Mouse (Mus musculus) liver, embryonic 15.5 days (tissue): ENCODE data around the gene Ltbp3. TPM values are rescaled to one million over a fixed set of nuclear protein-coding genes. Genes with fewer than 3 reads are reported as not detected.

Experiments used
- ATAC-seq: fragments of 200-750 bp; cut with Nextera tagmentation; 2 replicates; pipeline ENCODE4 v1.8.0; 2017; ENCODE audit warnings: moderate number of reproducible peaks, mild to moderate bottlenecking, moderate library complexity; ENCODE audit not compliant: insufficient read depth
- H3K27ac ChIP-seq: fragments of 300-500 bp; sonication (generic); replicated peaks from 2 replicates; pipeline ENCODE4 v1.5.1; 2015; ENCODE audit warnings: mild to moderate bottlenecking, inconsistent platforms
- H3K27me3 ChIP-seq: fragments of 300-500 bp; sonication (generic); 2 replicates; pipeline ENCODE4 v1.6.1; 2015; ENCODE audit warnings: mild to moderate bottlenecking, inconsistent platforms
- H3K36me3 ChIP-seq: fragments of 300-500 bp; sonication (generic); replicated peaks from 2 replicates; pipeline ENCODE4 v1.6.1; 2015; ENCODE audit warnings: moderate library complexity, mild to moderate bottlenecking, inconsistent platforms
- H3K4me1 ChIP-seq: fragments of 300-500 bp; sonication (generic); replicated peaks from 2 replicates; pipeline ENCODE4 v1.6.1; 2015; ENCODE audit warnings: inconsistent platforms
- H3K4me2 ChIP-seq: fragments of 300-500 bp; sonication (generic); 2 replicates; pipeline ENCODE4 v1.6.1; 2015; ENCODE audit warnings: moderate library complexity, mild to moderate bottlenecking, inconsistent platforms
- H3K4me3 ChIP-seq: fragments of 300-500 bp; sonication (generic); replicated peaks from 2 replicates; pipeline ENCODE4 v1.5.1; 2015; ENCODE audit warnings: mild to moderate bottlenecking, inconsistent platforms
- H3K9ac ChIP-seq: fragments of 300-500 bp; sonication (generic); 2 replicates; pipeline ENCODE4 v1.6.1; 2015; ENCODE audit warnings: moderate library complexity, mild to moderate bottlenecking, inconsistent platforms
- H3K9me3 ChIP-seq: fragments of 300-500 bp; sonication (generic); replicated peaks from 2 replicates; pipeline ENCODE4 v1.6.1; 2016; ENCODE audit warnings: inconsistent platforms
- WGBS: fragments of 180-500 bp; shearing (Covaris S2); methylation state at CpG from one replicate; pipeline ENCODE4 v1.1.7; 2015; ENCODE audit warnings: mixed read lengths; ENCODE audit not compliant: insufficient replicate concordance; 5-methylcytosine and 5-hydroxymethylcytosine counted together
- polyA plus RNA-seq: library from polyadenylated mRNA; unstranded; fragments of >200 nt; fragmentation: Nextera tagmentation; extraction: Ambion mirVana; gene quantifications from 2 replicates; pipeline ENCODE4 v1.2.1, GENCODE M21; 2015

Ltbp3 gene
- 1.2 and 3.4 TPM in 2 replicates for polyA plus RNA-seq

- no peak for ATAC-seq
- Histone ChIP-seq H3K27ac (no peak within 1 kb of the TSS), H3K4me3 (peak within 1 kb of the TSS; percentile 48), H3K4me1 (peaks cover 15% of the 10 kb centered on the region), H3K4me2 (peak within 1 kb of the TSS; percentile 69), H3K27me3 (peaks cover 94% of the 10 kb centered on the region), H3K9ac (peak within 1 kb of the TSS; percentile 27; the same call in 1 of the 2 replicates), H3K9me3 (no peaks in the 10 kb centered on the region), H3K36me3 (no peaks in the 10 kb centered on the region)
- 43% methylated on average over 14 of the region's 14 CpGs for WGBS
These were observed at the start of gene Ltbp3 for GRCm38 (mm10) chr19:5740320-5741317. Gene Ltbp3 (plus strand): TSS chr19:5740904.

- H3K9me3 ChIP-seq = no peaks in the 10 kb centered on the region
- H3K4me3 ChIP-seq = peak overlapping the region; percentile 84
- peak overlapping the region; percentile 99 for H3K4me2 ChIP-seq
- 49% methylated on average over 5 of the region's 5 CpGs for WGBS
- H3K36me3 ChIP-seq = peaks cover 62% of the 10 kb centered on the region
- H3K9ac ChIP-seq = peak overlapping the region; percentile 90; the same call in 1 of the 2 replicates
- H3K27me3 ChIP-seq = no peaks in the 10 kb centered on the region
- peak overlapping the region; percentile 95 for H3K27ac ChIP-seq
- H3K4me1 ChIP-seq = peaks cover 65% of the 10 kb centered on the region
- no peak for ATAC-seq
These were observed 49.1 kb upstream of the Ltbp3 start for GRCm38 (mm10) chr19:5691601-5692000.

GRCm38 (mm10) chr19:5692086-5692912, 48.4 kb upstream of the Ltbp3 start:
- peak overlapping the region; percentile 99 for H3K4me2 ChIP-seq
- peak overlapping the region; percentile 95 for H3K27ac ChIP-seq
- ATAC-seq = no peak
- no peaks in the 10 kb centered on the region for H3K9me3 ChIP-seq
- no peaks in the 10 kb centered on the region for H3K27me3 ChIP-seq
- peaks cover 58% of the 10 kb centered on the region for H3K4me1 ChIP-seq
- H3K36me3 ChIP-seq = peaks cover 67% of the 10 kb centered on the region
- peak overlapping the region; percentile 84 for H3K4me3 ChIP-seq
- WGBS = 38% methylated on average over 10 of the region's 10 CpGs
- peak overlapping the region; percentile 90; the same call in 1 of the 2 replicates for H3K9ac ChIP-seq

- Histone ChIP-seq H3K4me3 (peak overlapping the region; percentile 84), H3K9ac (peak overlapping the region; percentile 90; the same call in 1 of the 2 replicates), H3K27ac (peak overlapping the region; percentile 95), H3K9me3 (no peaks in the 10 kb centered on the region), H3K36me3 (peaks cover 73% of the 10 kb centered on the region), H3K4me1 (peaks cover 52% of the 10 kb centered on the region), H3K4me2 (peak overlapping the region; percentile 99), H3K27me3 (no peaks in the 10 kb centered on the region)
- no peak for ATAC-seq
- 58% methylated on average over 10 of the region's 10 CpGs for WGBS
These were observed 47.7 kb upstream of the Ltbp3 start for GRCm38 (mm10) chr19:5692913-5693396.

- H3K27me3 ChIP-seq = no peaks in the 10 kb centered on the region
- no peaks in the 10 kb centered on the region for H3K9me3 ChIP-seq
- peaks cover 81% of the 10 kb centered on the region for H3K36me3 ChIP-seq
- ATAC-seq = no peak
- H3K27ac ChIP-seq = no peak overlapping the region
- WGBS = 78% methylated on average over 6 of the region's 6 CpGs
- H3K4me1 ChIP-seq = peaks cover 49% of the 10 kb centered on the region
- H3K4me2 ChIP-seq = peak overlapping the region; percentile 99; the same call in 1 of the 2 replicates
- no peak overlapping the region for H3K4me3 ChIP-seq
- no peak overlapping the region for H3K9ac ChIP-seq
These were observed 46.9 kb upstream of the Ltbp3 start for GRCm38 (mm10) chr19:5693801-5694200.

GRCm38 (mm10) chr19:5695849-5696462, 44.7 kb upstream of the Ltbp3 start:
- Histone ChIP-seq H3K4me1 (peaks cover 28% of the 10 kb centered on the region), H3K9ac (no peak overlapping the region), H3K9me3 (no peaks in the 10 kb centered on the region), H3K36me3 (peaks cover 98% of the 10 kb centered on the region), H3K27me3 (no peaks in the 10 kb centered on the region), H3K27ac (no peak overlapping the region), H3K4me2 (no peak overlapping the region), H3K4me3 (no peak overlapping the region)
- 86% methylated on average over 41 of the region's 41 CpGs for WGBS
- ATAC-seq = no peak

- WGBS = 54% methylated on average over 17 of the region's 17 CpGs
- peaks cover 84% of the 10 kb centered on the region for H3K36me3 ChIP-seq
- H3K9me3 ChIP-seq = no peaks in the 10 kb centered on the region
- peak within 1 kb of the TSS; percentile 49 for H3K9ac ChIP-seq
- H3K27me3 ChIP-seq = no peaks in the 10 kb centered on the region
- H3K4me3 ChIP-seq = peak within 1 kb of the TSS; percentile 12; the same call in 1 of the 2 replicates
- peak within 1 kb of the TSS; percentile 57 for H3K4me2 ChIP-seq
- ATAC-seq = peak; percentile 71
- H3K4me1 ChIP-seq = peaks cover 41% of the 10 kb centered on the region
- peak within 1 kb of the TSS; percentile 86 for H3K27ac ChIP-seq
These were observed 36.4 kb upstream of the Ltbp3 start, which contains the start of gene Kcnk7 for GRCm38 (mm10) chr19:5704163-5704800. Gene Kcnk7 (plus strand): TSS chr19:5704367.

GRCm38 (mm10) chr19:5704801-5705571, 35.7 kb upstream of the Ltbp3 start:
- Histone ChIP-seq H3K4me2 (peak overlapping the region; percentile 57), H3K27me3 (no peaks in the 10 kb centered on the region), H3K9me3 (no peaks in the 10 kb centered on the region), H3K4me3 (0 out of 2 replicates have a peak overlapping the region, but pooled peaks have one; percentile 12), H3K27ac (peak overlapping the region; percentile 86), H3K36me3 (peaks cover 83% of the 10 kb centered on the region), H3K9ac (peak overlapping the region; percentile 49; the same call in 1 of the 2 replicates), H3K4me1 (peaks cover 41% of the 10 kb centered on the region)
- ATAC-seq = peak; percentile 82
- WGBS = 36% methylated on average over 10 of the region's 10 CpGs

- H3K4me2 ChIP-seq = no peak overlapping the region
- peaks cover 92% of the 10 kb centered on the region for H3K36me3 ChIP-seq
- H3K9me3 ChIP-seq = no peaks in the 10 kb centered on the region
- H3K4me1 ChIP-seq = peaks cover 62% of the 10 kb centered on the region
- 94% methylated on average over 6 of the region's 6 CpGs for WGBS
- no peak overlapping the region for H3K27ac ChIP-seq
- no peak overlapping the region for H3K4me3 ChIP-seq
- no peaks in the 10 kb centered on the region for H3K27me3 ChIP-seq
- no peak overlapping the region for H3K9ac ChIP-seq
- no peak for ATAC-seq
These were observed 30.6 kb upstream of the Ltbp3 start for GRCm38 (mm10) chr19:5710068-5710467.
